Mouse (Mus musculus) left cerebral cortex, adult 18-20 months (tissue): ENCODE results near the gene Acad9. TPM values are rescaled to one million over a fixed set of nuclear protein-coding genes. Genes with fewer than 3 reads are reported as not detected.

ENCODE experiments used
- DNase-seq, 2 experiments: peaks; one replicate each; pipeline ENCODE4 v3.0.0; 2021 to 2022; ENCODE audit warnings: low spot score in 2 of 2, mixed read lengths in 1 of 2
- long read RNA-seq, 2 experiments: library from polyadenylated mRNA; stranded (forward); transcript quantifications; one replicate each; pipeline ENCODE4 v2.0.0; 2021
- total RNA-seq, 2 experiments: library from RNA; stranded (reverse); gene quantifications; 2 replicates each; pipeline ENCODE4 v1.2.3; 2021

Gene Acad9
- total RNA-seq: 10 to 100 TPM; 40.2 to 41.3 TPM
- long read RNA-seq, experiment 1, transcript Acad9-201 (18 exons, 3,930 nt): major isoform, 35 of 50 reads
- long read RNA-seq, experiment 1, partial matches to known transcripts: 1 of 50 reads
- long read RNA-seq, experiment 1, other reads (novel, unspliced or antisense): 13 of 50 reads
- long read RNA-seq, experiment 2, transcript Acad9-201 (18 exons, 3,930 nt): major isoform, 32 of 42 reads
- long read RNA-seq, experiment 2, partial matches to known transcripts: 3 of 42 reads
- long read RNA-seq, experiment 2, other reads (novel, unspliced or antisense): 7 of 42 reads

GRCm38 (mm10) chr3:36065843-36066651 is at the start of gene Acad9:
Acad9 (plus strand) TSS chr3:36065979.
- DNase-seq: peak; percentile 99

GRCm38 (mm10) chr3:36025732-36026131 is 40.0 kb upstream of the Acad9 start:
- no peak for DNase-seq

GRCm38 (mm10) chr3:36029993-36030392 is 35.8 kb upstream of the Acad9 start:
- no peak for DNase-seq

- DNase-seq: no peak
These were observed 33.9 kb upstream of the Acad9 start for GRCm38 (mm10) chr3:36031740-36032510.

- no peak for DNase-seq
These were observed 21.3 kb upstream of the Acad9 start for GRCm38 (mm10) chr3:36044520-36044919.

- DNase-seq: no peak
These were observed 20.7 kb upstream of the Acad9 start for GRCm38 (mm10) chr3:36045086-36045485.

GRCm38 (mm10) chr3:36049106-36049505 is 16.7 kb upstream of the Acad9 start:
- no peak for DNase-seq

GRCm38 (mm10) chr3:36053447-36053846 is 12.3 kb upstream of the Acad9 start, which contains the start of gene Ccdc144b:
Ccdc144b (minus strand) TSS chr3:36053547.
- no peak for DNase-seq

GRCm38 (mm10) chr3:36060096-36060850 is 5.5 kb upstream of the Acad9 start:
- peak; percentile 72 to 76 for DNase-seq

GRCm38 (mm10) chr3:36064592-36065061 is 1.2 kb upstream of the Acad9 start:
- no peak for DNase-seq

- no peak for DNase-seq
These were observed 613 bp upstream of the Acad9 start for GRCm38 (mm10) chr3:36065166-36065565.

GRCm38 (mm10) chr3:36067731-36068130 is 2.0 kb downstream of the Acad9 start:
- no peak for DNase-seq

GRCm38 (mm10) chr3:36070436-36070835 is 4.7 kb downstream of the Acad9 start:
- DNase-seq: no peak

GRCm38 (mm10) chr3:36071047-36071446 is 5.3 kb downstream of the Acad9 start:
- no peak for DNase-seq

GRCm38 (mm10) chr3:36074231-36074630 is 8.5 kb downstream of the Acad9 start:
- DNase-seq: no peak

GRCm38 (mm10) chr3:36075466-36075865 is 9.7 kb downstream of the Acad9 start:
- DNase-seq: no peak

- DNase-seq: no peak
These were observed 11.6 kb downstream of the Acad9 start for GRCm38 (mm10) chr3:36077386-36077785.

- no peak for DNase-seq
These were observed 14.1 kb downstream of the Acad9 start for GRCm38 (mm10) chr3:36079886-36080285.

GRCm38 (mm10) chr3:36080741-36081140 is 15.0 kb downstream of the Acad9 start:
- no peak for DNase-seq

- no peak for DNase-seq
These were observed 17.1 kb downstream of the Acad9 start for GRCm38 (mm10) chr3:36082843-36083242.

GRCm38 (mm10) chr3:36083381-36083780 is 17.6 kb downstream of the Acad9 start:
- DNase-seq: no peak
